Mouse (Mus musculus): ENCODE data around the gene Dnah17.

Dnah17 gene

GRCm38 (mm10) chr11:118088896-118089295 lies 41.5 kb downstream of the Dnah17 start:
- no peak for DNase-seq (ENCODE audit: low spot score)

DNA sequence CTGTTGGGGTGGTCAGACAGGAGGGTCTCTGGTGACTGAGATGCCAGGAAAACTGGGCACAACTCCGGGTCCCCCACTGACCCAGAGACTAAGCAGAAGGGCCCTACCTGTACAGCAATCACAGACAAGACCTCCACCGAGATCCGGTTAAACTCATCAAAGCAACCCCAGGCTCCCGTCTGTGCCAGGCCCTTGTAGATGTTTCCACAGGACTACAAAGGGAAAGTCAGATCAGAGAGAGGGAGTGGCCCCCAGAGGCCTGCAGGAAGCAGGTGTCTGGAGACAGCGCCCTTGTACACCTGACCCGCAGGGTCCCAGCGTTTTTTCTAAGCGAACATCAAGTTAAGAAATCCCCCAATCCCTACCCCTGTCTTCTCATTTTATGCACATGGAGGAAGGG lies 44.5 kb downstream of the Dnah17 start:
- DNase-seq (ENCODE audit: low spot score) = no peak

GRCm38 (mm10) chr11:118085176-118085575 lies 45.3 kb downstream of the Dnah17 start:
- DNase-seq (ENCODE audit: low spot score) = no peak

DNA sequence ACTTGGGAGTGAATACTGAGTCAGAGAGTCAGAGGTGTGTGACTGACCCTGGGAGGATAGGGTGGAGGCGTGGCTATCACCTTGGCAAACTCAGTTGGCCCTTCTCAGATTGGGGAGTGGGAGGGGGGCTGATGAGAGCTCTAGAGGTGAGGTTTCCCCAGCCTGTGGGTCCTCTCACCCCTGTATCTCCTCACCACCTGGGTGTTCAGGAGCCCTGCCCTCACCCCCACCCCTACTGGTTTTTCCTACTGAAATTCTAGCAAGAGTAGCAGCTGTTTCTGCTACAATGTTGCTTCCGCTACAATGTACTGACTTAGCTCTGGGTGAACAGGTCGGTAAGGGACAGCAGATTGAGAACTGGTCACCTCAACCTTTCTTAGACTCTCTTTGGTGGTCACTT lies 46.2 kb downstream of the Dnah17 start:
- DNase-seq (ENCODE audit: low spot score) = no peak

- DNase-seq (ENCODE audit: low spot score) = no peak
These were observed 46.6 kb downstream of the Dnah17 start for GRCm38 (mm10) chr11:118083811-118084210.

DNA sequence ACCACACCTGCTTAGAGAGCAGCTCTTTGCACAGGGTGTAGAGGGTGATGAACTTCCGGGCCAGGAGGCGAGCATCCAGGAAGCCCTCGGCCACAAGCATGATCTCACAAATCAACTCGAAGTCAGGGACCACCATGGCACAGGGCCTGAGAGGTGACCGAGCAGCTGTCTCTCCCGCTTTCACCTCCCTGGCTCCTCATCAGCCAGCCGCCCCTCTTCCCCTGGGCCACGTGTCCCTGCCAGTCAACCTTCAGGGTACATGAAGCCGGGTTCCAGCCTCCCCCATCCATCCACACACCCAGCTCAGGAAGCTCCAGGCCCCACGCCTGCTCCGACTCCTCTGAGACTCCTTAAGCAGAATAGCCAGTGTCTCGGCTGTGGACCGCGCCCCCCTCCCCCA lies 48.1 kb downstream of the Dnah17 start:
- DNase-seq (ENCODE audit: low spot score) = no peak

DNA sequence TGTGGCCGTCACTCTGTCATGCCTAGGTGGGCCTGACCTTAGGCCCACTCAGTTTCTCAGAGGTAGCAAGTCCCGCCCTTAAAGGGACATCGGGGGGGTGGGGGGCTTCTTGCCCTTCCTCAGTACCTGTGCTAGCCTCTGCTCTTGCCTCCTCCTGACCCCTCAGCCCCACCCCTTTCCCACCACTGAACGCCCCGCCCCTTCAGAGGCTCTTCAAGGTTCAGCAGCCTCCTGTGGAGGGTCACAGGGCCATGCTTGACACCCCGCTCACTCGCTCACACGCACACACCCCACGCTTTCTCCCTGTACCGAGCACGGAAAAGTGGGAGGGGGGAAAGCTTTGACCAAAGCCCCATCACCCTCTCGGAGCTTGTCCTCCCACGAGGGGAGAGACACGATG lies 50.7 kb downstream of the Dnah17 start:
- no peak for DNase-seq (ENCODE audit: low spot score)

DNA sequence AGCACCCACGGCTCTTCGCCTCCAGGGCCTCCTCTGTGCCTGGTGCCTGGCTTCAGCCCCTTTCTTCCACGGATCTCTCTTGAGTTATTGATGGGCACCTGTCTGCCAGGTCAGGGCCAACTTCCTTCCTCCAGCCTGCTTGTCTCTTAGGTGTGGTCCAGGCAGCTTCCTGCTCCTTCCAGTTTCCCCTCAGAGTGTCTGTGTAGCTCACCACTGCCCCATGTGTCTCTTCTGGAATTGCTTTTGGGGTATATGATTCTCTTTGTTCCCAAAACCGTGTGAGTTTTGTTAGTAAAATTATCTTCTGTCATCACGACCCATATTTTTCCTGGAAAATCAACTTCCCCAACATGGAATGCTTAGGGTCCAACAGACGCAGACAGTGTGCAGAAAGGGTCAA lies 53.5 kb downstream of the Dnah17 start:
- DNase-seq (ENCODE audit: low spot score) = no peak

GRCm38 (mm10) chr11:118075035-118075522 lies 55.4 kb downstream of the Dnah17 start:
- DNase-seq (ENCODE audit: low spot score) = no peak

- no peak for DNase-seq (ENCODE audit: low spot score)
These were observed 59.1 kb downstream of the Dnah17 start for GRCm38 (mm10) chr11:118071227-118071912.

GRCm38 (mm10) chr11:118068812-118069332 lies 61.6 kb downstream of the Dnah17 start:
- DNase-seq (ENCODE audit: low spot score) = no peak

DNA sequence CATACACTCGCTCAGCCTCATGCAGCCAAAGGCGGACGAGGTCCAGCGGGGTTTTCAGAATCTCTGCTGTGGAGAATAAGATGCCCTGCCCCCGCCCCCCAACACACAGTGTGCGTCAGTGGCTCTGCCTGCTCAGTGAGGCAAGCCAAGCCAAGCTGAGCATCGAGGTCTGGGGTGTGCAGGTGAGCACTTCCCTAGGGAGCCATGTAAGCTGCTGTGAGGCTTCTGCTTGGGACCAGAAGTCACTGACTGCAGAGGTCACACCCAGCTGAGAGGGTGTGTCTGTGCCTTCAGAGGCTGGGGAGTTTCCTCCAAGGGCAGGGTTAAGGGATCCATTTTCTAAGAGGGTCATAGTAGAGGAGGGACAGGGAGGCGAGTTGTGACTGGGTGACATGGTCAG lies 62.8 kb downstream of the Dnah17 start:
- DNase-seq (ENCODE audit: low spot score) = no peak

GRCm38 (mm10) chr11:118060038-118060437 lies 70.4 kb downstream of the Dnah17 start:
- DNase-seq (ENCODE audit: low spot score) = no peak

DNA sequence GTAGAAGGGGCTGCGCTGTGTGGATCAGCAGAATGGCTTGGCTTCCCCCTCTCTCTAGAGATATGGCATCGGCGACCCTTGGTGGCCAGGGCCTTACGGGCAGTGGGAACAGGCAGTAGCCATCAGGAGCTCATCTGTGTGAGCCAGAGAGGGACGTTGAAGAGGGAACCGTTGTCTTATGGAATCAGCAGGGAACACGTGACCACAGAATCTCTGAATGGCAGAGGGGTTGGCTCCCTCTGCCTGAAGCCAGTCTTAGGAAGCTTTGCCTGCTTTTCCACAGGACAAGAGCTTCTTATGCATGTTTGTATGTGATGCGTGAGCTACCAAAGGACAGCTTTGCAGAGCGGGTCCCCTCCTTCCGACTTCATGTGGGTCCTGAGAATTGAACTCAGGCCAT lies 71.6 kb downstream of the Dnah17 start:
- no peak for DNase-seq (ENCODE audit: low spot score)

DNA sequence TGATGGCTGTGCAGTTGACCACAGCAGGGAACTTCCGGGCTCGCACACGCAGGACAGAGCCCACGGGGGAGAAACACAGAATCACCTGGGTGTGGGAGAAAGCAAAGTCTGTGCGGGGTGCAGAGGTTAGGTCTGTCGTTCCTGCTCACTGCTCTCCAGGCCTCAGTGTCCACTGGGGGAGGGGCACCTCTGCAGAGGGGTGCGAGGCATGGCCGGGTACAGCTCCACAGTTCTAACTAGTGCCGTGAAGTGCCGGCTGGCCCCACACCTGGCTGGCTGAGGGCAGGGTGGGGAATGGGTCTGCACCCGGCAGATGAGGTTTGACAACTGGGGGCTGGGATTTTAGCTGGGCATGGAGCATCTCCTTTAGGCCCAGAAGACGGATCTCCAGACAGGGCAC lies 72.1 kb downstream of the Dnah17 start:
- no peak for DNase-seq (ENCODE audit: low spot score)

GRCm38 (mm10) chr11:118050174-118050573 lies 80.3 kb downstream of the Dnah17 start:
- DNase-seq (ENCODE audit: low spot score) = no peak

- no peak for DNase-seq (ENCODE audit: low spot score)
These were observed 80.8 kb downstream of the Dnah17 start for GRCm38 (mm10) chr11:118049641-118050040.

DNA sequence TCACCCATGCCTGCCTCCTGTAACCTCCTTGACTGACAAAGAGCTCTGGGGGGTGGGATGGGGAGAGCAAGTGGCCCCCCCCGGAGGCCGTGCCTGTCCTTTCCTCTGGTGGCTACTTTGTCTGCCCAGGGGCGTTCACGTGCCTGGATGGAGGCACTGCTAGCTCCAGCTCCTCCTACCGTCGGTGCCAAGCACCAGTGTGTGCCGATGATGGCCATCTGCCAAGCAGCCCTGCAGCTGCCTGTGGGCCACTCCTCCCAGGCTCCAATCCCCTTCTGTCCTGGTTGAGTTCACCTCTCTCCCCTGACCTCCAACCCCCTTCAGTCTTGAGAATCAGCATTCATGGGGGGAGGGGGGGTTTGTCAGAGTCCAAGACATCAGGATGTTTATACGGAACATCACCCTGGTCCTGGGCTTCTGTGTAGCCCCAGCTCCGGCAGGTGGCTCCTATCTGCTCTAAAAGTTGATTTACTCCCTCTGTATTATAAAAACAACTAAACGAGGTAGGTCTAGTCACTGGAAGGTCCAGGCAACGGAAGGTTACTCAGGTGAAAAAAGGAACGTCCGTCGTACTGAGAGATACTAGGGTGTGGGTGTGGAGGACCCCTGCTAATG lies 87.0 kb downstream of the Dnah17 start:
- no peak for DNase-seq (ENCODE audit: low spot score)

- no peak for DNase-seq (ENCODE audit: low spot score)
These were observed 87.6 kb downstream of the Dnah17 start for GRCm38 (mm10) chr11:118042791-118043190.

GRCm38 (mm10) chr11:118035068-118035467 lies 95.4 kb downstream of the Dnah17 start:
- DNase-seq (ENCODE audit: low spot score) = no peak

DNA sequence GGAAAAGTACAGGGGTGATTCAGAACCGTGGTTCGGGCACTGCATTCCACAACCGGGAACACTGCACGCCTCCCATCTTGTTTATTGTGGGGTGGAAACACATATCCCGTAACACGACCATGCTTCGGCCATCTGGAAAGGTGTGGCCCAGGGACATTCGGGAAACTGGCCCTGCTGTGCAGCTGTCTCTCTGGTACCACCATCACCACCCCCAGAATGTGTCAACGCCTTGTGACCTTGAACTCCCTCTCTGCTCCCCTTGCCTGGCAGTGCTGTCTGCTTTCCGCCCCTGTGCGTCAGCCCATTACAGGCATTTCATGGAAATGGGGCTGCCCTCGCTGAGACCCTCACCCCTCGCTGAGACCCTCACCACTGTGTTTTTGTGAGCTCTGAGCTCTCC lies 96.0 kb downstream of the Dnah17 start:
- no peak for DNase-seq (ENCODE audit: low spot score)

GRCm38 (mm10) chr11:118031134-118031533 lies 99.3 kb downstream of the Dnah17 start:
- no peak for DNase-seq (ENCODE audit: low spot score)

DNA sequence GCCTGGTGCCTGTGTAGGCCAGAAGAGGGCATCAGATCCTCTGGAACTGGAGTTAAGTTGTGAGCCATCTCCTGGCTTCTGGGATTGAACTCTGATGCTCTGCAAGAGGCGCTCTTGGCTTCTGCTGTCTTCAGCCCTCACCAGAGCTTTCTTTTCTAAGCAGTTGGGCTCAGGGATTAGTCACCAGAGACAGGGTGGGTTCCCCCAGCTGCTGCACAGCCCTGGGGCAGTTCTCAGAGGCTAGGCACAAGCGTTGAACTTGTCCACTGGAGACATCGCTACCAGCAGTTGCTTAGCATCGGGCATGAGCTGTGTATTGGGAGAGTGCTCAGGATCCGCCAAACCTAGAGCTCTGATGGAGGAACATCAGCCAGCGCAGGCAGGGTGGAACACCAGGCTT lies 101.3 kb downstream of the Dnah17 start:
- DNase-seq (ENCODE audit: low spot score) = no peak

GRCm38 (mm10) chr11:118024111-118024510 lies 106.3 kb downstream of the Dnah17 start:
- no peak for DNase-seq (ENCODE audit: low spot score)
